Mouse (Mus musculus) MEL (cell line): ENCODE data around the gene Il25.
A peak's percentile ranks its signal among the peaks of the same experiment; 100 is the strongest.

Source experiments
- CHD1 ChIP-seq: IDR thresholded peaks from 2 replicates; pipeline ENCODE4 v1.6.1; 2012; ENCODE audit warnings: low read depth, mild to moderate bottlenecking, inconsistent platforms, low read length, improper control_type of control experiment
- CTCF ChIP-seq, 3 experiments: IDR thresholded peaks in 2 of 3; conservative IDR thresholded peaks in 1 of 3; 2 replicates each; pipeline ENCODE4 v1.5.1; 2011 to 2012; ENCODE audit warnings: low read length in 3 of 3, low read depth in 2 of 3, mild to moderate bottlenecking in 2 of 3, improper control_type of control experiment in 1 of 3, inconsistent platforms in 1 of 3, mixed read lengths in 1 of 3, moderate library complexity in 1 of 3; ENCODE audit not compliant: control insufficient read depth in 1 of 3, insufficient read depth in 1 of 3, poor library complexity in 1 of 3, severe bottlenecking in 1 of 3
- E2F4 ChIP-seq: IDR thresholded peaks from 2 replicates; pipeline ENCODE4 v1.6.1; 2011; ENCODE audit warnings: low read depth, low read length, improper control_type of control experiment, borderline replicate concordance
- GATA1 ChIP-seq: IDR thresholded peaks from 2 replicates; pipeline ENCODE4 v1.6.1; 2011; ENCODE audit warnings: low read depth, low read length, improper control_type of control experiment
- JUND ChIP-seq: IDR thresholded peaks from 2 replicates; pipeline ENCODE4 v1.6.1; 2011; ENCODE audit warnings: low read depth, mild to moderate bottlenecking, improper control_type of control experiment, low read length
- MAFK ChIP-seq: IDR thresholded peaks from 2 replicates; pipeline ENCODE4 v1.6.1; 2011; ENCODE audit warnings: low read depth, mild to moderate bottlenecking, low read length, improper control_type of control experiment, borderline replicate concordance
- MAX ChIP-seq: IDR thresholded peaks from 2 replicates; pipeline ENCODE4 v1.6.1; 2011; ENCODE audit warnings: low read length, improper control_type of control experiment
- MEF2A ChIP-seq: IDR thresholded peaks from 2 replicates; pipeline ENCODE4 v1.6.1; 2014; ENCODE audit warnings: low read depth, mild to moderate bottlenecking, inconsistent platforms, low read length, improper control_type of control experiment; ENCODE audit not compliant: poor library complexity, insufficient replicate concordance, severe bottlenecking; ENCODE audit errors: extremely low read depth
- MYC ChIP-seq: IDR thresholded peaks from 2 replicates; pipeline ENCODE4 v1.6.1; 2011; ENCODE audit warnings: low read depth, mild to moderate bottlenecking, low read length, improper control_type of control experiment, moderate library complexity
- NELFE ChIP-seq: IDR thresholded peaks from 2 replicates; pipeline ENCODE4 v1.6.1; 2011; ENCODE audit warnings: low read depth, low read length, improper control_type of control experiment
- POLR2A ChIP-seq, 2 experiments: IDR thresholded peaks; 2 replicates each; pipeline ENCODE4 v1.6.1; 2011 to 2012; ENCODE audit warnings: low read length in 2 of 2, mild to moderate bottlenecking in 2 of 2, control low read depth in 1 of 2, improper control_type of control experiment in 1 of 2, low read depth in 1 of 2, moderate library complexity in 1 of 2; ENCODE audit not compliant: control insufficient read depth in 1 of 2, insufficient read depth in 1 of 2, poor library complexity in 1 of 2
- POLR2AphosphoS5 ChIP-seq: IDR thresholded peaks from 2 replicates; pipeline ENCODE4 v1.6.1; 2012; ENCODE audit warnings: low read depth, borderline replicate concordance, mild to moderate bottlenecking, inconsistent platforms, low read length, moderate library complexity, mixed read lengths
- TCF12 ChIP-seq: IDR thresholded peaks from 2 replicates; pipeline ENCODE4 v1.6.1; 2014; ENCODE audit warnings: low read depth, mild to moderate bottlenecking, inconsistent platforms, low read length, improper control_type of control experiment, moderate library complexity
- ZMIZ1 ChIP-seq: IDR thresholded peaks from 2 replicates; pipeline ENCODE4 v1.6.1; 2012; ENCODE audit warnings: low read depth, mild to moderate bottlenecking, inconsistent platforms, low read length, improper control_type of control experiment, moderate library complexity

DNA sequence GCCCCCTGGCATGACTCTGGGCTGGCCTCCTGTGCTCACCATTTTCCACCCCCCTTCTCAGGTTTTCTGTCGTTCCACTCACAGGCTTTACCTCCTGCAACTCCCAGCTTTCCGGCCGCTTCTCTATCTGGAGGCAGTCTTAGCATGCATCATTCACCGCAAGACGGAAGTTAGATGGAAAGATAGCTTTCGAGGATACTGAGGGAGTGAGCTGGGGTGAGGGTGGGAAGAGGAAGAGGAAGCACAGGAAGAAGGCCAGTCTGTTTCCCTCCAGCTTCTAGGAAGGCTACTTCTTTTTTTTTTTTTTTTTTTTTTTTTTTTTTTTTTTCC, 4.3 kb downstream of the Il25 start:
- no peak for TF ChIP-seq JUND
- no peak for TF ChIP-seq CTCF (IDR thresholded peaks at IDR 0.05 in 2 of 3, conservative IDR thresholded peaks at IDR 0.05 in 1 of 3; ENCODE audit: control insufficient read depth in 1 of 3, insufficient read depth in 1 of 3, low read depth in 2 of 3, low read length in 3 of 3, poor library complexity in 1 of 3, severe bottlenecking in 1 of 3)
- no peak for TF ChIP-seq E2F4
- TF ChIP-seq MYC: no peak
- TF ChIP-seq MAFK: no peak
- TF ChIP-seq NELFE: no peak
- no peak for TF ChIP-seq TCF12
- no peak for TF ChIP-seq POLR2A (IDR thresholded peaks at IDR 0.05; ENCODE audit: control insufficient read depth in 1 of 2, insufficient read depth in 1 of 2, low read depth in 1 of 2, low read length in 2 of 2, poor library complexity in 1 of 2)
- TF ChIP-seq CHD1: no peak
- TF ChIP-seq MEF2A: no peak
- peak; percentile 34; the same call in 1 of the 2 replicates for TF ChIP-seq GATA1
- TF ChIP-seq MAX: no peak
- no peak for TF ChIP-seq ZMIZ1
- TF ChIP-seq POLR2AphosphoS5: no peak
